Mouse (Mus musculus): ENCODE data around the gene Zfp995.
"Not testable (repeated sequence)": the region's sequence is repeated elsewhere in the genome, so short reads cannot be mapped to it uniquely, and the experiment has no call there.

Zfp995 gene

GRCm38 (mm10) chr17:21909456-21910052, at the start of gene Zfp995:
Gene Zfp995 (minus strand): TSS chr17:21909926.
- DNase-seq = peak; percentile 75

GRCm38 (mm10) chr17:21909039-21909438, 687 bp downstream of the Zfp995 start:
- DNase-seq = peak; percentile 7

GRCm38 (mm10) chr17:21871256-21871655, 38.5 kb downstream of the Zfp995 start:
- no peak for DNase-seq

DNA sequence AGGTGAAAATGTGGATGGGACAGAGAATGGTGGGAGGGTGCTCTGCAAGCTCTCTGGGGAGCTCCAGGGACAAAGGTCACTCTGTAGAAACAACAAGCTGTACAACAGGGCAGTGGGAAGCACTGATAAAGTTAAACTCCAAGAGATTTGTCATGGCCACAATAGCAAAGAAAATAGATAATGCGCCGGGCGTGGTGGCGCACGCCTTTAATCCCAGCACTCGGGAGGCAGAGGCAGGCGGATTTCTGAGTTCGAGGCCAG, 63.5 kb downstream of the Zfp995 start:
- DNase-seq = not testable (repeated sequence)

DNA sequence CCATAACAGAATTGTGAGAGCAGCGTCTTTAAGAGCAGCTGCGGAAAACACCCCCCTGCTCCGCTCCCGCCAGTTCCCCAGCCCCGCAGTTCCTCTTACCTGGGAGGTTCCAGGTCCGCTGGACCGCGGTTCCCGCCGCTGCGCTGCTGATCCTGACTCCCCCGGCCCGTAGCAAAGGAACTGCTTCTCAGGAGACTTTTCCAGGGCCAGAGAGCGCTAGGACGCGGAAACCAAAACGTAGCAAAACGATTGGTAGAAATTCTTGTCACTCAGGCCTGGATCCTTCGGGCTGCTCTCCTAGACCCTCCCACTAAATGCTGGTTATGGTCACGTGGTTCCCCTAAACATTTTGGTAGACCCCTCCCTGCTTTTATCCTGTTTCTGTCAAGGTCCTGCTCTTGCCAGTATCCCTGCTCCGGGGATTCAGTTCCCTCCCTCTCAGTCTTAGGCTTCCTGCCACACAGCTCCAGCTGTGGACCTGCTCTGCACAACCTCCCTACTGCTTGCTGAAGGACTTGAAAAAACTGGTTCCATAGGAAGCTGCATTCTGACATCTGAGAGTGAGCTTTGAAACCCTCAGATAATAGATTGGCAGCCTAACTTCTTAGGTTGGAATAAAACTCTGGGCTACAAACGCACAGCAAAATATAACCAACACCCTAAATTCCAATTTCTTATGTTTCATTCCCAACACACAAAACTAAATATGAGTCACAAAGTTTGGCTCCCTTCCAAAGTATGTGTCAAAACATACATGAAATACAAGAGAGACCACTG, 64.0 kb downstream of the Zfp995 start, which contains the start of gene Zfp820:
Zfp820 (minus strand) TSS at position 228 of the 777 bp plus-strand sequence.
- peak; percentile 55 for DNase-seq

DNA sequence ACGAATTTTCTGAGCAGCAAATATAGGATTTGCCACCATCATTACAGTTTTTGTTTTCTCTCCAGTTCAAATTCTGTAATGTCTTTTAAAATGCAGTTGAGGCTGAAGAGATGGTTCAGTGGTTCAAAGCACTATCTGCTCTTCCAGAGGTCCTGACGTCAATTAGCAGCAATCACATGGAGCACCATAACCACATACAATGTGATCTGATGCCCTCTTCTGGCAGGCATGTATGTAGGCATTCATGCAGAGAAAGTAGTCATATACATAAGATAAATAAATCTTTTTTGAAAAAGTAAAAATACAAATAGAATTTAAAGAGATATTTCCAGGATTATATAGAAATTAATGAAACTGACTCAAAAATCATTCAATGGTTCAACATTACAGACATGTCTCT, 71.2 kb downstream of the Zfp995 start:
- DNase-seq = no peak
